Mouse (Mus musculus) cerebellum, adult 2 months (tissue): ENCODE measurements at regions not wholly inside any gene's neighbourhood (a gene's known extent, or its start where the extent isn't known, plus 50 kb on each side); places are given as distances from the start of the nearest gene placed in this dataset.

Experiments
- CTCF ChIP-seq: fragments of 200-500 bp; IDR thresholded peaks from 2 replicates; pipeline ENCODE4 v1.5.1; 2011; ENCODE audit warnings: low read depth, mild to moderate bottlenecking, control low read depth, low read length, moderate library complexity, borderline replicate concordance; ENCODE audit not compliant: insufficient read depth
- POLR2A ChIP-seq: fragments of 200-500 bp; IDR thresholded peaks from 2 replicates; pipeline ENCODE4 v1.6.1; 2011; ENCODE audit warnings: low read length, control low read depth, borderline replicate concordance; ENCODE audit not compliant: insufficient read depth

DNA sequence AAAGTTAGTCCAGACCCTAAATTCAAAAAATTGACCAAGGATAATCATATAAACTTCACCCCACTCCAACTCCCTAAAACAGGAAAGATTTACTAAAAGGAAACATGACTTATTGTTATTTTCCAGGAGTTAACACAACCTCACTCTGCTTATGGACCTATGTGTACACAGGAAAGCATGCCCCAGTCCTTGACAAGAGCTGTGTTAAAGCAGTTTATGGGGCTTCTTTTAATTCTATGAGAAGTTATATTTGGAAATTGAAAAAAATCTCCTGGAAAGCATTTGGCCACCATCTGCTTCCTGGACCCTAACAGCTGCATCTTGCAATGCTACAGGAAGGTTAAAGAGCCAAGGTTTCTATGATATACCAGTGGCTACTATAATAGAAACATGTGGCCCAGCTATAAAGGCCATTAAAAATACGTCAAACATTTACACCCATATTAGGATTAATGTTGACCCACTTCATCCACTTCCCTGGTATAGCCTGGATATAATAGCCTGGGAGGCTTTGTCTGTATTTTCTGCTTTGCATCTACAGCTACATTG is 620.7 kb upstream of the Jmjd1c start:
- TF ChIP-seq POLR2A (no peak), CTCF (no peak)
